Mouse (Mus musculus) thymus, postnatal 0 days (tissue): ENCODE data around the gene Zfyve28. TPM values are rescaled to one million over a fixed set of nuclear protein-coding genes. Genes with fewer than 3 reads are reported as not detected.
A peak's percentile ranks its signal among the peaks of the same experiment; 100 is the strongest.

Experiments
- DNase-seq: peaks from one replicate; pipeline ENCODE4 v3.0.0-alpha.2; 2015; ENCODE audit warnings: low spot score
- polyA plus RNA-seq: library from polyadenylated mRNA; unstranded; fragments of >200 nt; fragmentation: Nextera tagmentation; extraction: Ambion mirVana; gene quantifications from 2 replicates; pipeline ENCODE4 v1.2.1, GENCODE M21; 2015

The Zfyve28 gene
- polyA plus RNA-seq, 1 experiment from 2014 or later: 12.7 TPM

GRCm38 (mm10) chr5:34287001-34287837 is 1.0 kb downstream of the Zfyve28 start:
- DNase-seq: no peak

- no peak for DNase-seq
Measured at GRCm38 (mm10) chr5:34286516-34286915, 1.7 kb downstream of the Zfyve28 start.

GRCm38 (mm10) chr5:34285285-34285684 is 3.0 kb downstream of the Zfyve28 start:
- DNase-seq: no peak

GRCm38 (mm10) chr5:34284156-34284750 is 4.0 kb downstream of the Zfyve28 start:
- DNase-seq: no peak

- no peak for DNase-seq
Measured at GRCm38 (mm10) chr5:34283355-34283754, 4.9 kb downstream of the Zfyve28 start.

- no peak for DNase-seq
Measured at GRCm38 (mm10) chr5:34280976-34281375, 7.3 kb downstream of the Zfyve28 start.

- no peak for DNase-seq
Measured at GRCm38 (mm10) chr5:34279214-34279613, 9.0 kb downstream of the Zfyve28 start.

GRCm38 (mm10) chr5:34278058-34278457 is 10.2 kb downstream of the Zfyve28 start:
- DNase-seq: no peak

GRCm38 (mm10) chr5:34276746-34277145 is 11.5 kb downstream of the Zfyve28 start:
- no peak for DNase-seq

GRCm38 (mm10) chr5:34276191-34276590 is 12.1 kb downstream of the Zfyve28 start:
- no peak for DNase-seq

- no peak for DNase-seq
Measured at GRCm38 (mm10) chr5:34274676-34275293, 13.5 kb downstream of the Zfyve28 start.

- DNase-seq: no peak
Measured at GRCm38 (mm10) chr5:34274268-34274667, 14.0 kb downstream of the Zfyve28 start.

GRCm38 (mm10) chr5:34273251-34273681 is 15.0 kb downstream of the Zfyve28 start:
- DNase-seq: no peak

GRCm38 (mm10) chr5:34271743-34272142 is 16.5 kb downstream of the Zfyve28 start:
- DNase-seq: peak; percentile 70

- DNase-seq: no peak
Measured at GRCm38 (mm10) chr5:34269921-34270465, 18.3 kb downstream of the Zfyve28 start.

- DNase-seq: no peak
Measured at GRCm38 (mm10) chr5:34269197-34269920, 18.9 kb downstream of the Zfyve28 start.

GRCm38 (mm10) chr5:34266065-34266464 is 22.2 kb downstream of the Zfyve28 start:
- no peak for DNase-seq

GRCm38 (mm10) chr5:34259172-34259816 is 29.0 kb downstream of the Zfyve28 start:
- no peak for DNase-seq

GRCm38 (mm10) chr5:34255189-34255588 is 33.1 kb downstream of the Zfyve28 start:
- peak; percentile 68 for DNase-seq

GRCm38 (mm10) chr5:34254309-34254708 is 33.9 kb downstream of the Zfyve28 start:
- DNase-seq: peak; percentile 24
